Mouse (Mus musculus) brain, embryonic 14.5 days (tissue): ENCODE data around the gene Gm45753.

ENCODE experiments used
- CTCF ChIP-seq: fragments of 200-500 bp; IDR thresholded peaks from 2 replicates; pipeline ENCODE4 v1.5.1; 2012; ENCODE audit warnings: inconsistent platforms, mild to moderate bottlenecking, moderate library complexity, borderline replicate concordance; ENCODE audit not compliant: insufficient read depth, insufficient read length; ENCODE audit errors: extremely low read depth
- POLR2A ChIP-seq: fragments of 200-500 bp; IDR thresholded peaks from 2 replicates; pipeline ENCODE4 v1.6.1; 2012; ENCODE audit warnings: mild to moderate bottlenecking, inconsistent platforms, borderline replicate concordance; ENCODE audit not compliant: poor library complexity, insufficient read depth, insufficient read length, severe bottlenecking; ENCODE audit errors: extremely low read depth

GRCm38 (mm10) chr8:45321365-45321764 lies 13.1 kb upstream of the Gm45753 start:
- TF ChIP-seq CTCF: no peak
- no peak for TF ChIP-seq POLR2A
